Mouse (Mus musculus) kidney, postnatal 14 days (tissue): ENCODE results near the gene Fhl2.

Experiments
- DNase-seq: peaks from one replicate; pipeline ENCODE4 v3.0.0; 2022; ENCODE audit warnings: mixed read lengths

Gene Fhl2

DNA sequence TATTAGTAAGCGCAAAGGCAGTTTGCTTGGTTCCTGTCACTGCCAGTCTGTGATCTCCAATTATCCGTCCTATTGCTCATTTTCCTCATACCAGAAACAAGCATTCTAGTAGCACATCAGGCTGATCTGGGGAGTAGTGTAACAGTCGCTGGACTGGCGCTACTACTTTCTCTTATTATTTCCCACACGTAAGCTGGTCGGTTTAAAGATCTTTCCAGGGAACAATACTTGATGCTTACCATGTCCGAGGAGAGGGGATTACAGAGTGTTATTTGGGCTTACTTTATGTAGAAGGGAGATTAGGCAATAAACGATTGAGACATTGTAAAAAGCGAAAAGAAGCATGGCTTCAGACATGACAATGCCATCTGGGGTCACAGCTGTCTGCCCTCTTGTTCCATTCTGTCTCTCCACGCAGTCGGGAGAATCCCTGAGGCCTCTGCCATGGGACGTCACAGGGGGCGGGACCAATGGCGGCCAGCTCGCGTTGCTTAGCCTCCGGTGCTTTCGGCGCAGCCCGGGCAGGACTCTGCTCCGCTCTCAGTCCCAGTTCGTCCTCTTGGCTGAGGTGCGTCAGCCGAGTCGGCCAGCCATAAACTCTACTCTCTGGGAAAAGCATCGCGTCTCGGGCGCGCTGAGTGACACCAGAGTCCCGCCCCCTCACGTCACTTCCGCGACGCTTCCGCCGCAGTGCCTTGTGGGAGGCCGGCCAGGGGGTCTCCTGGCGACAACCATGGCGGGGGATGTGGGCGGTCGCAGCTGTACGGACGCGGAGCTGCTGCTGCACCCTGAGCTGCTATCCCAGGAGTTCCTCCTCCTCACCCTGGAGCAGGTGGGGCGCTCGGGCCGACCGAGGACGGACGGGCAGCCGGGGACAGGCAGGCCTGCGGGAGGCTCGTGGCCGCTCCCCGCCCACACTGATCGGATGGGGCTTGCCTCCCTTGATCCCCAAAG is 98.5 kb downstream of the Fhl2 start, which contains the start of the genes Tgfbrap1 and AI597479:
Gene Tgfbrap1 (minus strand): TSS at position 607 of the 954 bp plus-strand sequence.
Gene AI597479 (plus strand): TSS at position 680 of the 954 bp plus-strand sequence.
- DNase-seq, result peak; percentile 94

- DNase-seq, result no peak
Observed at GRCm38 (mm10) chr1:43094206-43094605, 102.6 kb downstream of the Fhl2 start.

DNA sequence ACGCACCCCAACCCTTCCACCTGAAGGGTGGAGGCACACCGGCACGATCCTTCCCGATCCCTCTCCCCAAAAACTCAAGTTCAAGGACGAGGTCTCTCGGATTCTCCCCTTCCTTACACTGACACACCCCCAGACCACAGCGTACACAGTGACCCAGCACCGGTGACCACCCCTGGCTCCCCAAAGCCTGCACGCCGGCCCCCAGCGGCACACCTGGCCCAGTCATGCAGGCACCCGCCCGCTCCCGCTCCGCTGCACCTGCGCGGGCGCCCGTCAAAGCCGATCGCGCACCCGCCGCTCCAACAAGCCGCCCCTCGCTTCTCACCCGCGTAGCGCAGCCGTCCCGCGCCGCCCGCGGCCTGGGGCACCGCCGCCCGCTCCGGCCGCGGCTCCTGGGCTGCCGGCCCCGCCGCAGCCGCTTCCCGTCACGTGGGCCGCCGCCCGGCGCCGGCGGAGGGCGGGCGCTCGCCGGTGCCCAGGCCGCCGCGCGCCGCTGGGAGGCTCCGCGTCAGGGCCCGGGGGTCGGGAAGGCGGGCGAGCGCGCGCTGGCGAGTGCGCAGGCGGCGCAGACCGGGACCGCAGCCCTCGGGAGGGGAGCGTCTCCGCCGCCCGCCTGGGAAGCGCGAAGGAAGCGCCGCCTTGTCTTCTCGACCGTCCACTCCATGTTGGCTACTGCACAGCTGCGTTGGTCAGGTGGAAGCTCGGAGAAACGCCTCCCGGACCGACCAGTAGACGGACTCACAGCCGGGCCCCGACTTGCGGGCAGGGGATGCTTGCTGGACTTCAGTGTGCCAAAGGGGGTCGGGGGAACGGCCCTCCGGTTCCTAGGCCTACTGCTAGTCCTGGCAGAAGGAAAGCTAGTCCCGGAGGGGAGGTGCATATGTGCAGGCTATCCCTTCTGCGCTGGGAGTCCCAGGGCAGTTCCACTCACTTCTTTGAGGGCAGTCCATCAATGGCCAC is 104.4 kb downstream of the Fhl2 start:
- peak; percentile 83 for DNase-seq

DNA sequence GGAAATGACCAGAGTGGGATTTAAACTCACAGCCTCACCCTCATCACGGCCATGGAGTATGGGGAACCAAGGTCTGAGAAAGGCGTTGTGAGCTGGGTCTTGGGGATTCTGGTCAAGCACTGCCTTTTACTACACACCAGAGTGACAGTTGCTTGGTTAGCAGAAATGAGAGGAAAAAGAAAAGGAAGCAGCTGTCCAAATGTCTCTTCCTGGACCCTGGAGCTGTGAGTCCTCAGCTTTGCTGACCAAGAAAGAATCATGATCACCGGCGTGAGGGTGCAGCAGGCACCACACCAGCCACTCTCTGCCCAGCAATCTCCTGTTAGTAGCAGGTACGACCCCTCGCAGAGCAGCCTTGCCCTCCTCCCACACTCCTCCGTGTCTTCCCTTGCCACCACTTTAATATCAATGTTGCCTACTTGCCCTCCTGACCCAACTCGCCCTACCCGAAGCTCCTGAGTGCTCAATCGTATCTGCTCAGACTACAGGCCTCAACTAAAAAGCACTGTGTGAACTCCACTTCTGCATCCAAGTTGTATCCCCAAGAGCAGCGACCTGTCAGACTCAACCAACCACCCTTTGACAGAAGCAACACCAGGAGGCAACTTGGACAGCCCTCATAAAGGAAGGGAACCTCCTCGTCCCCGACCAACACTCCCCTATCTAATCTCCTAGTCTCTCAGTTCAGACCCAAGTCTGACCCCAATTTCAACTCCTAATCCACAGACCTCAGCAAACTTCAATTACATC is 105.3 kb downstream of the Fhl2 start:
- no peak for DNase-seq

- no peak for DNase-seq
Observed at GRCm38 (mm10) chr1:43090418-43090817, 106.4 kb downstream of the Fhl2 start.

DNA sequence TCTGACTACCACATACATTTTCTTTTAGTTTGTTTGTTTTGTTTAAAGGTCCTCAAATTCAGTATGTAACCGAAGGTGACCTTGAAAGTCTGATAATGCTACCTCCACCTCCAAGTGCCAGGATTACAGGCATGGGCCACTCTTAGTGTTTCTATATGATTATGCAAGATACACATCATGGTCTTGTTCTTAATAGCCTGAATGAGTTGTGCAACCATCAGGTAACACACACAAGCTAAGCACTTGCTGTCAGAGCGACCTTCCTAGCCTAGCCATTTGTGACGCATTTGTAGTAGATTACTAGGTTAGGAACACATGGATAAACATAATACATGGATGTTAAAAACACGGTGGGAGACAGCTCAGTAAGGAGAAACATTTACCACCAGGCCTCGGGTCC is 113.8 kb downstream of the Fhl2 start:
- no peak for DNase-seq

- DNase-seq, result no peak
Observed at GRCm38 (mm10) chr1:43078124-43078523, 118.7 kb downstream of the Fhl2 start.

DNA sequence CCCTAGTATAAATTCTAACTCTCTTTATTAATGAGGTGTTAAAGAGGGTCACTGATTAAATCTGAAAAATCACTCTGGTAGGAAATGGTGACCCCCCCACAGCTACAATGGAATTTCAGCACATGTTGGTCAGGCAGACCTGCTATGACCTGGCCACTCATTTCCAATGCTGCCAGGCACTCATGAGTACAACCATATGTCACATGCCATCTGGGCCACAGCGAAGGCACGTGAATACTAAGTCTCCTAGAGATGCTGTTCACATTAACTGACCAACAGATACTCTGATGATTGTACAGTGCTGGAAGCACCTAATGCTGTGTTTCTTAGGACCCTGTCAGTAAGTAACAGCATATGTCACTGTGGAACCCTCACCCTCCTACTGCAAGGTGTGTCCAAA is 122.0 kb downstream of the Fhl2 start:
- DNase-seq, result no peak
